Mouse (Mus musculus): ENCODE measurements around the gene Smoc1. TPM values are rescaled to one million over a fixed set of nuclear protein-coding genes. Genes with fewer than 3 reads are reported as not detected.

Smoc1 gene
- polyA plus RNA-seq, 1 experiment: 5.0 TPM

DNA sequence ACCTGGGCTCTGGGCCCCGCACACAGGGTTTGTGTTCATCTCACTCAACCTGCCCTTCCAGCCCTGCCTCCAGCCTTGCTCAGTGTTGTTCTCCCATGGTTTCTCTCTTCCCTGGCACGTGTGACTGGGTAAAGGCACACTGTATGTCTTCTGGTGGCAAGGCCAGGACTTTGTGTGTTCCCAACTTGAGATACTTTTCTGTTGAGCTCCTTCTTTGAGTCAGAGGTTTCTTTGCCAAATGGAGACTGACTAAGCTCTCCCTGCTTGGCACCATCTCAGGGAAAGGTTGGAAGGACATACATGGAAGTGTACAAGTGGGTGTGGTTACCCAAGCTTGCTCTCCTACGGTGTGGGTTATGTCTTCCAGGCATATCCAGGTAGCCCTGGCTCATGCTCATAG, 136.5 kb downstream of the Smoc1 start:
- Histone ChIP-seq H3K4me3 (replicated peaks; ENCODE audit: extremely low read depth, low read depth, low read length) (no peak overlapping the region), H3K4me1 (ENCODE audit: control insufficient read depth, insufficient read depth, low read length) (no peaks in the 10 kb centered on the region)
- DNase-seq: no peak
- TF ChIP-seq POLR2A (IDR thresholded peaks at IDR 0.05; ENCODE audit: borderline replicate concordance, extremely low read depth, low read depth, low read length): no peak
- TF ChIP-seq CTCF (IDR thresholded peaks at IDR 0.05; ENCODE audit: insufficient read depth, low read length): no peak
- 64% methylated on average over 3 of the region's 3 CpGs for WGBS

DNA sequence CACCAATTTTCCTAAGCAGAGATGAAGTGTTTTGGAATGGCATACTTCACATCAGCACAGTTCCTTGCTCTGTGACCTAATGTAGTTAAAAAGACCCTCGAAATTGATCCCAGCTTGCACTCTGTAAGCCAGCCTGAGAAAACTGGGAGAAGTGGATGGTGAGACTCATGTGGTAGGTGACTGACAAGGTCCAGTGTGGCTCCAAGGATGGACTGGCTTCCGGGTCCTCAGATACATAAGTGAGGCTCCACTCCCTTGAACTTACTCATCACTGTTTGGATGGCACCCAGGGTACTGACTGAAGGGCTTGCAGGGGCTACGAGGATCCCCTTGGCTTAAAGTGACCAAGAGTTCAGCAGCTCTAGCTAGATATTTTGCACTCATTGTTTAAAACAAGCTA, 137.0 kb downstream of the Smoc1 start:
- Histone ChIP-seq H3K4me1 (ENCODE audit: control insufficient read depth, insufficient read depth, low read length) (no peaks in the 10 kb centered on the region), H3K4me3 (replicated peaks; ENCODE audit: extremely low read depth, low read depth, low read length) (no peak overlapping the region)
- TF ChIP-seq POLR2A (IDR thresholded peaks at IDR 0.05; ENCODE audit: borderline replicate concordance, extremely low read depth, low read depth, low read length) (no peak), CTCF (IDR thresholded peaks at IDR 0.05; ENCODE audit: insufficient read depth, low read length) (no peak)
- no peak for DNase-seq
- WGBS: 81% methylated on average over 3 of the region's 3 CpGs

DNA sequence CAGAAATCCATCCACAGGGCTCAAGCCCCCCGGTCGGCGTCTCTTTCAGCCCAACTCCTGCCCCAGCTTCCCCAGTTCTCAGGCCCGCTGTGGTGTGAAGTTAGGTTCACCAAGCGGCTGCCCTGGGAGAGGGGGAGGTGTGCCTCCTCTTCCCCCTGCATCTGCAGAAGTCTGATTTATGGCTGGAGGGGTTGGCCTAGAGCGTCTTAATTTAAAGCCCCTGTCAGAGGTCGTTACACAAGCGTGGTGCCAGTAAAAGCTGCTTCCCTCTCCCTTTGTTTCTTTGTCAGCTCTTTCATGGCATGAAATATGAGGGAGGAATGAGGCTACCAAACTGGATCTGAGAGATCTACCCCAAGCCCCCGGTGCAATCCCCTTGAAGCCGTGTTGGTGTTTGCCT, 139.5 kb downstream of the Smoc1 start:
- Histone ChIP-seq H3K4me1 (ENCODE audit: control insufficient read depth, insufficient read depth, low read length) (no peaks in the 10 kb centered on the region), H3K4me3 (replicated peaks; ENCODE audit: extremely low read depth, low read depth, low read length) (no peak overlapping the region)
- no peak for DNase-seq
- 39% methylated on average over 10 of the region's 10 CpGs for WGBS
- TF ChIP-seq POLR2A (IDR thresholded peaks at IDR 0.05; ENCODE audit: borderline replicate concordance, extremely low read depth, low read depth, low read length) (no peak), CTCF (IDR thresholded peaks at IDR 0.05; ENCODE audit: insufficient read depth, low read length) (no peak)

DNA sequence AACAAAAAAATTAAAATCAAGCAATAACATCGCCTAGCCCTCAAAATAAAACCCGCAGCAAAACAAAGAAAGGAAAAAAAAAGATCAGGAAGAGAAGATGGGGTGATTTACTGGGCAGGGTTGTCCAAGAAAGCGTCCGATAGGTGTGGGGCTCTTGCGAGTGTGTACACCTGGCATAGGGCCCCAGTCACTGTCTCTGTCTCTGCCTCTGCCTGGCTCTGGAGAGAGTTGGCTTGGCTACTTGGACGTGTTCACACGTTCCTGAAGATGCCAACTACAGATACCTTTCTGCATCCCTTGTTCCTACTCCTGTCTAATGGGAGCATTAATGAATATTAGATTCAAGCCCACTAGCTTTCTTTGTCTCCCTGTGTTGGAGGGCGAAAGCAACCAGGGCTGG, 140.0 kb downstream of the Smoc1 start:
- 80% methylated on average over 8 of the region's 8 CpGs for WGBS
- no peak for DNase-seq
- TF ChIP-seq CTCF (IDR thresholded peaks at IDR 0.05; ENCODE audit: insufficient read depth, low read length) (no peak), POLR2A (IDR thresholded peaks at IDR 0.05; ENCODE audit: borderline replicate concordance, extremely low read depth, low read depth, low read length) (no peak)
- Histone ChIP-seq H3K4me3 (replicated peaks; ENCODE audit: extremely low read depth, low read depth, low read length) (no peak overlapping the region), H3K4me1 (ENCODE audit: control insufficient read depth, insufficient read depth, low read length) (no peaks in the 10 kb centered on the region)

DNA sequence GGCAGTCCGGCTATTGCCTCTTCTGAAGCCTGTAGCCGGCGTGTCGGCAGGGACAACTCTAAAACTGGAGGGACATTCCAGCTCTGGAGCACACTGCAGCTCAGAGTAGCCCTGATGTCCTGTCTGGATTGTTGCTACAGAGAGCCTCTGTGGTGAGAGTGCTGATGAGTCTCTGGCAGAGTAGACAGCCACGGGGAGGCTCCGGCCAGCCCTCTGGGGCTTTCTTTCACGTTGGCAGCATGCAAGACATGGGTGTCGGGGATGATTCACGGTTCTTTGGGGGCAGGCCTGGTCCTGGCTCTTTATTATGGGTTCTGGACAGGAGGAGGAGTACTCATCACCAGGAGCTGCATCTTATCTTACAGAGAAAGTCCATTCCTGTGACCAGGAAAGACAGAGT, 140.5 kb downstream of the Smoc1 start:
- no peak overlapping the region for H3K4me3 ChIP-seq (replicated peaks; ENCODE audit: extremely low read depth, low read depth, low read length)
- H3K4me1 ChIP-seq (ENCODE audit: control insufficient read depth, insufficient read depth, low read length): no peaks in the 10 kb centered on the region
- TF ChIP-seq POLR2A (IDR thresholded peaks at IDR 0.05; ENCODE audit: borderline replicate concordance, extremely low read depth, low read depth, low read length): no peak
- TF ChIP-seq CTCF (IDR thresholded peaks at IDR 0.05; ENCODE audit: insufficient read depth, low read length): no peak
- no peak for DNase-seq
- WGBS: 72% methylated on average over 9 of the region's 9 CpGs

DNA sequence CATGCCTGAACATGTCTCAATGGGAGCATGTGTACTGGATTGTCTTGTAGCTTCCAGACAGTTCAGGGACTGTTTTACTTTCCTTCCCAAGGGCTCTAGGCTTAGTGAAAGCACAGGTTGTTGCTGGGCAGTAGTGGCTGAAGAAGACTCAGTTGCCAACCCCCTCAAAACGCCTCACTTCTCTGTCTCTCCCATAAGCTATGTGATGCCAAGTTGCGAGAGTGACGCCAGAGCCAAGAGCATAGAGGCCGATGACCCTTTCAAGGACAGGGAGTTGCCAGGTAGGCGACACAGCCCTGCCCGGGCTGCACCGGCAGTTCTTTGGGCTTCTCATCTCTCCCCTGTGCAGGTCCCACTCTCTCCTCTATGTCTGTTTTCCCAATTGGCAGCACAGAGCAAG, 141.4 kb downstream of the Smoc1 start:
- no peak for TF ChIP-seq CTCF (IDR thresholded peaks at IDR 0.05; ENCODE audit: insufficient read depth, low read length)
- no peak for TF ChIP-seq POLR2A (IDR thresholded peaks at IDR 0.05; ENCODE audit: borderline replicate concordance, extremely low read depth, low read depth, low read length)
- DNase-seq: no peak
- H3K4me3 ChIP-seq (replicated peaks; ENCODE audit: extremely low read depth, low read depth, low read length): no peak overlapping the region
- H3K4me1 ChIP-seq (ENCODE audit: control insufficient read depth, insufficient read depth, low read length): no peaks in the 10 kb centered on the region
- WGBS: 93% methylated on average over 7 of the region's 7 CpGs

DNA sequence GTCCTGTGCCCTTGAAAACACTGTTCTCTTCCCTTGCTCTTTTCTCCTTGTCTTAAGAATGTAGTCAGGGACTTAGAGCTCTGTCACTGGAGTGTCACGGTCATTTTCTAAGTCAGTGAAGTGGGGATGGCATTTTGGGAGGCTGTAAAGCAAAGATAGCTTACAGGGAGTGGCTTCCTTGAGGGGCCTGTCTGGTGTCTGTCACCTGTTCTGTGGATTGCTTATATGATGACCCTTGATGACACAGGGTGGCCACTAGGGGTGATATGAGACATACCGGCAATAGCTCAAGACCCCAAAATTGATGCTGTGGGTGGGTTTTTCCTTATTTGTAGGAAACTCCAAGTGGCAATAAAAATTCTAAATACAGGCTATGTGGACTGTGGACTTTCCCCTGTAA, 141.9 kb downstream of the Smoc1 start:
- Histone ChIP-seq H3K4me3 (replicated peaks; ENCODE audit: extremely low read depth, low read depth, low read length) (no peak overlapping the region), H3K4me1 (ENCODE audit: control insufficient read depth, insufficient read depth, low read length) (no peaks in the 10 kb centered on the region)
- no peak for DNase-seq
- TF ChIP-seq CTCF (IDR thresholded peaks at IDR 0.05; ENCODE audit: insufficient read depth, low read length) (no peak), POLR2A (IDR thresholded peaks at IDR 0.05; ENCODE audit: borderline replicate concordance, extremely low read depth, low read depth, low read length) (no peak)
- 70% methylated on average over 2 of the region's 2 CpGs for WGBS

DNA sequence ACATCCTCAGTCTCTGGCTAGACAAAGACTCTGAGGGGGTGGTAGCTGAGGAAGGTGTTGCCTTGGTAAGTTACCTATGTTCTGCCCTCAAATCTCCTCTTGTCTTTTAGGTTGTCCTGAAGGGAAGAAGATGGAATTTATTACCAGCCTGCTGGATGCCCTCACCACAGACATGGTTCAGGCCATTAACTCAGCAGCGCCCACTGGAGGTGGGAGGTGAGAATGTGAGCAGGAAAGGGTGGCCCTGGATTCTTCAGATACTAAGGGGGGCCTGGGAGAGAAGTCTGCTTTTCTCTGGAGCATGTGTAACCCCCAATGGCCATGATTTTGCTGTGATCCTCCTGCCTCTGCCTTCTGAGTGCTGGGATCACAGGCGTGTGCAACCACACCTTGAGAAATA, 143.5 kb downstream of the Smoc1 start:
- TF ChIP-seq POLR2A (IDR thresholded peaks at IDR 0.05; ENCODE audit: borderline replicate concordance, extremely low read depth, low read depth, low read length): no peak
- peak; percentile 32 for TF ChIP-seq CTCF (IDR thresholded peaks at IDR 0.05; ENCODE audit: insufficient read depth, low read length)
- 80% methylated on average over 2 of the region's 2 CpGs for WGBS
- no peak for DNase-seq
- Histone ChIP-seq H3K4me1 (ENCODE audit: control insufficient read depth, insufficient read depth, low read length) (no peaks in the 10 kb centered on the region), H3K4me3 (replicated peaks; ENCODE audit: extremely low read depth, low read depth, low read length) (no peak overlapping the region)

DNA sequence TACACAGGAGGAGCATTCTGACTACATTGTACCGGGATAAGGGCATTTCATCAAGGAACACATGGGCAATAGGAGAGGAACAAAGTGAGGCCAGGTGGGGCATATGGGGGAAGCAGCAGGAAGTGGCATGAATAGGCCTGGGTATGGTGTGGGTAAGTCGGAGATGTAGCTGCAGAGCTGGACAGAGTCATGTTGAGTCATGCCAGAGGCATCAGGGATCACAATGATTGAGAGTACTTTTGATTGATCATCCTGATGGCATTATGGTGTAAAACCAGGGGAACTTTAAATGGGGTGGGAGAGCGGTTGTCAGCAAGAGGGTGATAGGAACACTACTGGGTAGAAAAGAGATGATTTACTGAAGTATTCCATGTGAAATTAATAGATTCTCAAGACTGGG, 146.4 kb downstream of the Smoc1 start:
- H3K4me3 ChIP-seq (replicated peaks; ENCODE audit: extremely low read depth, low read depth, low read length): no peak overlapping the region
- WGBS: 74% methylated on average over 3 of the region's 3 CpGs
- no peak for TF ChIP-seq CTCF (IDR thresholded peaks at IDR 0.05; ENCODE audit: insufficient read depth, low read length)
- no peak for TF ChIP-seq POLR2A (IDR thresholded peaks at IDR 0.05; ENCODE audit: borderline replicate concordance, extremely low read depth, low read depth, low read length)
- no peak for DNase-seq
- no peaks in the 10 kb centered on the region for H3K4me1 ChIP-seq (ENCODE audit: control insufficient read depth, insufficient read depth, low read length)

DNA sequence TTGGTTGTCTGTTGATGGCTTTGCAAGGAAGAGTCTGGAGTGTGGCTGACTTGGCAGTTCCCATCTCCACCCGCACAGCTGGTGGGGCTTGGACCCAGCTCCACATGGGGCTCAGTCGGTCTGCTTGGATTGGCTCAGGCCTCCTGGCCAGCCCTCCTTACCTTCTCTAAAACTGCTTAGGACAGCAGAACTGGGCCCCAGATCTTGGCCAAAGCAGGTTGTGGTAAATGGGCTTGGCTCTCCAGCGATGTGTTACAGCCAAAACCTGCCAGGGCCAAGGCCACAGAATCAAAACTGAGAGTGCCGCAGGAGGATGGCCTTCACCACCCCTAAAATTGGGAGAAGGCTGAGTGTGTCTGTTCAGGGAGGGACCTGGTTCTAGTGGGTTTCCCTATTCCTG, 147.3 kb downstream of the Smoc1 start:
- TF ChIP-seq CTCF (IDR thresholded peaks at IDR 0.05; ENCODE audit: insufficient read depth, low read length) (no peak), POLR2A (IDR thresholded peaks at IDR 0.05; ENCODE audit: borderline replicate concordance, extremely low read depth, low read depth, low read length) (no peak)
- no peak for DNase-seq
- no peak overlapping the region for H3K4me3 ChIP-seq (replicated peaks; ENCODE audit: extremely low read depth, low read depth, low read length)
- WGBS: 86% methylated on average over 4 of the region's 4 CpGs
- no peaks in the 10 kb centered on the region for H3K4me1 ChIP-seq (ENCODE audit: control insufficient read depth, insufficient read depth, low read length)

DNA sequence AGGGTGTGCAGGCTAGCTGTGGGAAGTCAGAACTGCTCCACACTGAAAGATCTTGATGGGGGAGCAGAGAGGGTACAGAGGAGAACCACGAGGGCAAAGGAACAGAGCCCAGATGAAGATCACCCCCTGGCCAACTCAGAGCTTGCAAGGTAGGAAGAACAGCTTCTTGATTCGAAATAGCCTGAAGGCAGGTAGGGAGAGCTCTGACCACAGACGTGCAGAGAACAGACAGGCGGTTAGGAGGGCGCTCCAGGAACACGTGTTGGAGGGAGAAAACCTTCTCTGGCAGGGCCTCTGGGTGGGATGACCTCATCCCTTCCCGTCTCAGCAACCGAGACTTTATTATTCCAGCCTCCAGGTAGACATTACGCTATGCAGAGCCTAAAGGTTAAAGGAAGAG, 148.6 kb downstream of the Smoc1 start:
- no peak for TF ChIP-seq CTCF (IDR thresholded peaks at IDR 0.05; ENCODE audit: insufficient read depth, low read length)
- no peak for TF ChIP-seq POLR2A (IDR thresholded peaks at IDR 0.05; ENCODE audit: borderline replicate concordance, extremely low read depth, low read depth, low read length)
- DNase-seq: no peak

More for the DNA sequence above, 148.6 kb downstream of the Smoc1 start:
- 50% methylated on average over 9 of the region's 9 CpGs for WGBS
- Histone ChIP-seq H3K4me1 (ENCODE audit: control insufficient read depth, insufficient read depth, low read length) (no peaks in the 10 kb centered on the region), H3K4me3 (replicated peaks; ENCODE audit: extremely low read depth, low read depth, low read length) (no peak overlapping the region)
